Mouse (Mus musculus): ENCODE data around the gene Tm9sf4. TPM values are rescaled to one million over a fixed set of nuclear protein-coding genes. Genes with fewer than 3 reads are reported as not detected.

Gene Tm9sf4
- total RNA-seq (2021), result 100 to 1,000 TPM; 118 to 120 TPM
- long read RNA-seq, experiment 1, transcript Tm9sf4-201 (18 exons, 3,896 nt), result major isoform, 77 of 122 reads
- long read RNA-seq, experiment 1, partial matches to known transcripts, result 22 of 122 reads
- long read RNA-seq, experiment 1, other reads (novel, unspliced or antisense), result 23 of 122 reads
- long read RNA-seq, experiment 2, transcript Tm9sf4-201 (18 exons, 3,896 nt), result major isoform, 79 of 121 reads
- long read RNA-seq, experiment 2, partial matches to known transcripts, result 14 of 121 reads
- long read RNA-seq, experiment 2, other reads (novel, unspliced or antisense), result 27 of 121 reads

DNA sequence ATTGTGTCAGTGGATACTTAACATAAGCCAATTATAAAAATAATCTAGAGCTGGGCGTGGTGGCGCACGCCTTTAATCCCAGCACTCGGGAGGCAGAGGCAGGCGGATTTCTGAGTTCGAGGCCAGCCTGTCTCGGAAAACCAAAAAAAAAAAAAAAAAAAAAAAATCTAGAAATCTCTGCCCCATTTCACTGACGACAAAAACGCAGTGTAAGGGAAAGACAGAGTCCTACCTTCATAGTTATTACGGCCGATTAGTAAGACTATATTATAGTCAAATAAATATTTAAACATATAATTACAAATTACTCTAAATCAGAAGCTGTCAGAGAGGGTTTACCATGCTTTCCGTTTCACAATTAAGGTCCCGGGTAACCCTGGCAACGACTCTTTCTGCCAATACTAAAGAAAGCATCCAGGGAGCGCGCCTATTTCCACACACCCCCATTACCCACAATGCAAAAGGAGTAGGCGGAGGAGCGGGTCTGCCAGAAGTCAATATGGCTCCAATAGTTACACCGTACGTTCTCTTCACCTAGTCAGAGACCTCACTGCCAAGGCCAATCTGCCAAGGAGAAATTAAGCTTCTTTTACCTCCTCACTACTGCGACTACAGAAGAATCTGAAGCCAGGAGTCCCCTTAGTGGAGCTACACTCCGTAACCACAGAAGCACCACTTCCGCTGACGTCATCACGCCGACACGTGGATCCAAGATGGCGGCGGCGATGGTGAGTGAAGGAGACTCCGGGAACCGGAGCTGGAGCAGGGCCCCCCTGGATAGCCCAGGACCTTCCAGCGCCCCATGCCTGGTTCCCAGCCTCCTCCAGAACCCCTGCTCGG lies at the start of gene Tm9sf4:
Tm9sf4 (plus strand) TSS at position 460 of the 840 bp plus-strand sequence.
- intact Hi-C loops (cut with DNase I), result loop anchor here (2.0 kb wide), 1 partner anchor 78 kb away; no protein-coding TSS in a partner anchor
- peak; percentile 93 to 94 for DNase-seq (ENCODE audit: low spot score in 2 of 2)

- intact Hi-C loops (cut with DNase I), result no loop called here
- DNase-seq (ENCODE audit: low spot score in 2 of 2), result no peak
Measured at GRCm38 (mm10) chr2:153115679-153116081, 45.4 kb upstream of the Tm9sf4 start.

- no peak for DNase-seq (ENCODE audit: low spot score in 2 of 2)
- intact Hi-C loops (cut with DNase I), result no loop called here
Measured at GRCm38 (mm10) chr2:153117051-153117486, 44.0 kb upstream of the Tm9sf4 start.

GRCm38 (mm10) chr2:153119488-153119887 lies 41.6 kb upstream of the Tm9sf4 start:
- intact Hi-C loops (cut with DNase I), result no loop called here

DNA sequence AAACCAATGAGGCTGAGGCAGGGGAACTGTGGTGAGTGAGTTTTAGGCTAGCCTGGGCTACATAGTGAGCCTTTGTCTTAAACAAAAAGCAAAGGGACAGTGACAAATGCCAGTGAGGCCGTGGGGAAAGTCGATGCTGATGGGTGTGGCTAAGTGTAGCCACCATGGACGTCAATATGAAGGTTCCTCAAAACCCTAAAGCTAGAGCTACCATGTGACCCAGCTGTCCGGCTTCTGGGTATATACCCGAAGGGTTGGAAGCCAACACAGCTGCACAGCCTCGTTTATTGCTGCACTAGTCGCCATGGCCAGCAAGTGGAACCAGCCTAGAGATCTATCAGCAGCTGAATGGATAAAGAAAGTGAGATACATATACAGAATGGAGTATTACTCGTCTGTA lies 41.0 kb upstream of the Tm9sf4 start:
- DNase-seq (ENCODE audit: low spot score in 2 of 2), result no peak
- intact Hi-C loops (cut with DNase I), result no loop called here

More at GRCm38 (mm10) chr2:153119488-153119887, 41.6 kb upstream of the Tm9sf4 start:
- DNase-seq (ENCODE audit: low spot score in 2 of 2), result no peak

DNA sequence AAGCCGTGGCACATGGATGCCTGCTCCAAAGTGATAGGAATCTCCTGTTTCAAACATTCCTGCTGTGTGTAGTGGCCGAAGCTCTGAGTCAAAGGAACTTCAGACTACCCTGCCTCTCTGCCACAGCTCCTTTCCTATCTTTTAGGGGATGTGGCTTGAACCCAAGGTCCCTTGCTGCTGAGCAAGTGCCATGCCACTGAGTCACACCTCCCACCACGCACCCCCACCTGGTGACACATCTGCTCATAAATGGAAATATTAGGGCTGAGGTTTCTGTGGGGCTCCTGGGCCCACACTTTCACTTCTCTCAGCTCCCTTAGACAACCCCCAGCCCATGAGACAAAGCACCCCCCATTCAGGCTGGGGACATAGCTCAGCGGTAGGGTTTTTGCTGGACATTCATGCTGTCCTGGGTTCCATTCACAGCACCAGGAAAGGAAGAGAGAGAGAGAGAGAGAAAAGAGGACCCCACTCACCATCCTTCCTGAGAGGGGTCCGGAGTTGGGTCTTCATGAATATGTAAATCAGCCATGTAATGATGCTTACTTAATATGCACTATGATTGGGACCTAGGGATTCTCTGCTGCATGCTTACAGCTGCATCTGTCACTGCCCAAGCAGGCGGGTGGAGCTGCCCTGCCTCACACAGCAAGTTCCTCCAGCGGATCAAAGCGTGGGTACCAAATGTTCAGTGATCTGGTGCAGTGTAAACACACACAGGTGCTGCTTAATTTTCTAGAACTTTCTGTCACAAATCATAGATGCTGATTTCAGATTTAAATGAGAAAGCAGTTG lies 39.1 kb upstream of the Tm9sf4 start:
- DNase-seq (ENCODE audit: low spot score in 2 of 2), result no peak
- intact Hi-C loops (cut with DNase I), result no loop called here

DNA sequence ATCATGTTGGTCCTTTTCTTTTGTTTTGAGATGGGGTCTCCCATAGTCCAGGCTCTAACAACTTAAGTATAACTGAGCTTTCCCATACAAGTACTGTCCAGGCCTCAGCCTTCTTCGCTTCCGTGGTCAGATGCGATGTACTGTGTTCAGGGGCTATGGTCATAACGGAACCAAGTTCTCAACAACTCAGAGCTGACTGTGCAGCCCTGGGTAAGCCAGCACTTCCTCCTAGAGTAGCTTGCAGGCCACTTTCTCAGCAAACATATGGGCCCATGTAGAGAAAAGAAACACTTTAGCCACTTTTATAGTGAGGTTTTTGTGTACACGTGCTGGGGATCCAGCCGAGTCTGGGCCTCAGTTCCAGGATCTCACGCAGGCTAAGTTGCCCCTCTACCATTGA lies 38.4 kb upstream of the Tm9sf4 start:
- intact Hi-C loops (cut with DNase I), result no loop called here
- no peak for DNase-seq (ENCODE audit: low spot score in 2 of 2)

DNA sequence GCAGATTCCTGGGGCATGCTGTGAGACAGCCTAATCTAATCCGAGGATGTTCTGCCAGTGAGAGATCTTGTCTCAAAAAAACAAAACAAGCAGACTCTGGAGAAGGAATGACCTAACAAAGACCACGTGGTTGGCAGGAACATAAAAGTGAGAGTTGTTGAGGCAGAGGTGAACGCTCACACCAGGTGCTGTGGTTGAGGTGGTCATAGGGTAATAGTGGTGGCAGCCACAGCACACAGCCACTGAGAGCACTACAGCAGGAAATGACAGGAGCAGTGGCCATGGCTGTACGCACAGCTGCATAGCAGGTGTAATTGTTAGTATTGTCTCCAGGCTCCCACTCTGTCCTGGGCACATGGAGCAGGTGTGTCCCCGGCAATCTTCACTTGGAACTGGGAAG lies 35.2 kb upstream of the Tm9sf4 start:
- no peak for DNase-seq (ENCODE audit: low spot score in 2 of 2)
- intact Hi-C loops (cut with DNase I), result no loop called here

DNA sequence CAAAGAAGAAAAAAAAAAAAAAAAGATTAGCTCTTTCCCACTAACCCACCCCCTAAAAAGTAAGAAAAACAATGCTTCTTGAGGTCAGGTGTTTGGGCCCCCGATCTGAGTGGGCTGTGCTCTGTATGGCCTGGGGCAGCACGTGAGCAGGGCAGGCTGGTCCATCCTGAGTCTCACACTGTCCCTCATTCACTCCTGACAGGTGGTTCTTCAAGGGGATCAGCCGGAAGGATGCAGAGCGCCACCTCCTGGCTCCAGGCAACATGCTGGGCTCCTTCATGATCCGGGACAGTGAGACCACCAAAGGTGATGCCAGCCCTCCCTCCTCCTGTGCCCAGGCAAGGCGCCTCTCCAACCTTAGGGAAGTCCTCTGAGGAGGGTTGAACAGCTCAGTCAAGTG lies 30.1 kb upstream of the Tm9sf4 start:
- DNase-seq (ENCODE audit: low spot score in 2 of 2), result no peak
- intact Hi-C loops (cut with DNase I), result no loop called here

GRCm38 (mm10) chr2:153134237-153134636 lies 26.9 kb upstream of the Tm9sf4 start:
- intact Hi-C loops (cut with DNase I), result no loop called here
- no peak for DNase-seq (ENCODE audit: low spot score in 2 of 2)

- intact Hi-C loops (cut with DNase I), result no loop called here
- DNase-seq (ENCODE audit: low spot score in 2 of 2), result no peak
Measured at GRCm38 (mm10) chr2:153136211-153136610, 24.9 kb upstream of the Tm9sf4 start.

GRCm38 (mm10) chr2:153139158-153139557 lies 21.9 kb upstream of the Tm9sf4 start:
- DNase-seq (ENCODE audit: low spot score in 2 of 2), result no peak

GRCm38 (mm10) chr2:153139996-153140613 lies 21.0 kb upstream of the Tm9sf4 start:
- intact Hi-C loops (cut with DNase I), result loop anchor here (10.0 kb wide), 1 partner anchor 445 kb away; no protein-coding TSS in a partner anchor
- peak; percentile 28 to 35 for DNase-seq (ENCODE audit: low spot score in 2 of 2)

More at GRCm38 (mm10) chr2:153139158-153139557, 21.9 kb upstream of the Tm9sf4 start:
- intact Hi-C loops (cut with DNase I), result no loop called here

DNA sequence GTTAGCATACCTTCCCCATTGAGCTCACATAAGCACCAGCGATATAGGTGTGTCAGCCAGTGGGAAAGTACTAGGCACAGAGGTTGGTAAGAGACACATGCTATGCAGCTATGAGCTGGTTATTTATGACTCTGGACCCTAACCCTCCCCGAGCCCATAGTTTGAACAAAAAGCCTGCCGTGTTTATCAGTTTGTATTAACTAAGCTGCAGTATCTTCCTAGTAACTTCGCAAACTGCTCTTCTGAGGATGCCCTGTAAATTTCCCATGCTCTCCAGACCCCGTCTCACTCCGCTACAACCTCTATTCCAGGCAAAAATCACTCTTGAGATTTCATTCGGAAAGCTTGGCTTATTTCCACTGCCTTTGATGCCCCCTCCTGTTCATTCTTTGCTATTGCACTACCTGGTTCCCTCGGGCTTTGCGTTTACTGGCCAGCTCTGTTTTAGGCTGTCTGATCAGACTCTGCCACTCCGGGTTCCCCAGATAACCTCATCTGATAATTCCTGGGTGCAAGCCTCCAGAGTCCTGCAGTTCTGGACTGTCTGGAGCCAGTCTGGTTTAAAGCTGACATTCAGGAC lies 18.4 kb upstream of the Tm9sf4 start:
- peak; percentile 66 to 75 for DNase-seq (ENCODE audit: low spot score in 2 of 2)
- intact Hi-C loops (cut with DNase I), result loop anchor here (2.0 to 10.0 kb wide), 2 partner anchors 228 to 442 kb away; no protein-coding TSS in a partner anchor

- intact Hi-C loops (cut with DNase I), result loop anchor here (2.0 to 10.0 kb wide), 2 partner anchors 65 to 439 kb away; no protein-coding TSS in a partner anchor
- DNase-seq (ENCODE audit: low spot score in 2 of 2), result no peak
Measured at GRCm38 (mm10) chr2:153145346-153145745, 15.8 kb upstream of the Tm9sf4 start.

DNA sequence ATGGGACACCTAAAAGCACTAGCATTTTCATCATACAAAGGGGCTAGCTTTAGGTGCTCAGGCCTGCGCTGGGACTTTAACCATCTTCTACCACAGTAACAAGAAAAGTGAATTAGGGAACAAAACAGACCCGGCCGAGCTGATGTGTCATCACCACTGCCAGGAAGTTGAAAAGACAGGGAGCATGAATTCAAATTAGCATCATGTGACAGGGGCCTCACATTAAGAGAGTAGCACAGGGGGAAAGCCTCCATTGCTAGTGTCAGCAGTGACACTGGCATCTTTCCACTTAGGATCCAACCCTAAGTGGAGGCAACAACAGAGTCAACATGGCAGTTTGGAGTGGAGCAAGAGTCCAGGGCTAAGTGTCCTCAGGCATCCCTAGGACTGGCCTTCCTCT lies 13.9 kb upstream of the Tm9sf4 start:
- no peak for DNase-seq (ENCODE audit: low spot score in 2 of 2)
- intact Hi-C loops (cut with DNase I), result loop anchor here (10.0 kb wide), 1 partner anchor 438 kb away; no protein-coding TSS in a partner anchor

DNA sequence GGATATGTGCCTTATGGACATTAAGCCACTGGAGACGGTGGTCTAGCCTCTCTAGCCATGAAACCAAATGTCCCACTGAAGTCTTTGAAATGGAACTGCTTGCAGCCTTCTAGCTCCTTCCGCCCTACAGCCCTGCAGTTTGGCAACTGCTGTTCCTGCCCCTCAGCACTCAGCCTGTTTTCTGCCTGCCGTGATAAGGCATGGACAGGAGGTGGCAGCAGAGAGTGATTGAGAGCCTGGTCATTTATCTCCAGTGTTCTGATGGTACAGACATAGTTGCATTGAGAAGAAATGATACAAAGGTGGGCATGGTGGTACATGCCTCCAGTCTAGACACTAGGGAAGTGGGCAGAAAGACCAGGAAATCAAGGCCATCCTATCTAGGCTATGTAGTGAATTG lies 13.4 kb upstream of the Tm9sf4 start:
- intact Hi-C loops (cut with DNase I), result loop anchor here (10.0 kb wide), 1 partner anchor 437 kb away; no protein-coding TSS in a partner anchor
- peak; percentile 69 to 78 for DNase-seq (ENCODE audit: low spot score in 2 of 2)

DNA sequence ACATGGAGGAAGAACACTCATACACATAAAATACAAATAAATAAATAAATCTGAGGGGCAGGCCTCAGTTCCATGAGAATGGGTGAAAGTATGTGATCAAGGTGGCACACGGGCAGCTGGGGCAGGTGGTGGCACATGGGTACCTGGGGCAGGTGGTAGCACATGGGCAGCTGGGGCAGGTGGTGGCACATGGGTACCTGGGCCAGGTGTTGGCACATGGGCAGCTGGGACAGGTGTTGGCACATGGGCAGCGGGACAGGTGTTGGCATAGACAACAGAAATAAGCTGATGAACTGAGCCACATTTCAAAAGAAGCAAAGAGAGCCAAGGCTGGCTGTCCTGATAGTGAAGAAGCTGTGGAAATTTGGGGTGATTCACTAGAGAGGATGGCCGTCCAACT lies 11.4 kb upstream of the Tm9sf4 start:
- intact Hi-C loops (cut with DNase I), result loop anchor here (10.0 kb wide), 1 partner anchor 435 kb away; no protein-coding TSS in a partner anchor
- no peak for DNase-seq (ENCODE audit: low spot score in 2 of 2)

Measured in left cerebral cortex, postnatal 14 days (tissue).